Mouse (Mus musculus) CH12.LX (cell line): ENCODE measurements around the gene Eif4g2.

Experiments used
- HCFC1 ChIP-seq: IDR thresholded peaks from 2 replicates; pipeline ENCODE4 v1.6.1; 2012; ENCODE audit warnings: low read depth, mild to moderate bottlenecking, inconsistent platforms, low read length, improper control_type of control experiment
- MAZ ChIP-seq: IDR thresholded peaks from 2 replicates; pipeline ENCODE4 v1.6.1; 2012; ENCODE audit warnings: low read depth, mild to moderate bottlenecking, inconsistent platforms, low read length, improper control_type of control experiment, moderate library complexity

GRCm38 (mm10) chr7:111132596-111132995 lies 49.8 kb upstream of the Eif4g2 start:
- TF ChIP-seq MAZ: no peak
- TF ChIP-seq HCFC1: no peak
